Mouse (Mus musculus): ENCODE results near the gene Spdl1. TPM values are rescaled to one million over a fixed set of nuclear protein-coding genes. Genes with fewer than 3 reads are reported as not detected.

Gene Spdl1
- polyA plus RNA-seq, 2 experiments: 12.6 to 15.5 TPM

- H3K9ac ChIP-seq (replicated peaks): no peak overlapping the region
- H3K27ac ChIP-seq: no peak overlapping the region
- TF ChIP-seq EP300 (IDR thresholded peaks at IDR 0.05; ENCODE audit: low read depth): no peak
- no peak for TF ChIP-seq CTCF (IDR thresholded peaks at IDR 0.05; ENCODE audit: low read depth)
- no peaks in the 10 kb centered on the region for H3K9me3 ChIP-seq (ENCODE audit: control insufficient read depth, low read length)
- H3K4me1 ChIP-seq (replicated peaks; ENCODE audit: control insufficient read depth in 2 of 2, insufficient read depth in 2 of 2, low read length in 1 of 2): peaks cover 4% of the 10 kb centered on the region in 2 experiments; a peak in 2 of 4 replicates
- H3K27me3 ChIP-seq (ENCODE audit: control insufficient read depth, insufficient read depth, low read length): no peaks in the 10 kb centered on the region
- DNase-seq (ENCODE audit: low read depth in 3 of 3, low spot score in 3 of 3) (no peak), ATAC-seq (ENCODE audit: insufficient read depth) (no peak)
- H3K36me3 ChIP-seq (replicated peaks; ENCODE audit: control insufficient read depth, insufficient read depth, low read depth): no peaks in the 10 kb centered on the region
- WGBS (ENCODE audit: insufficient replicate concordance): 23% methylated on average over 4 of the region's 4 CpGs
- no peak overlapping the region for H3K4me2 ChIP-seq (ENCODE audit: low read depth)
- H3K4me3 ChIP-seq (ENCODE audit: insufficient read depth in 1 of 2, low read depth in 2 of 2, low read length in 2 of 2): no peak overlapping the region
These were observed 5.6 kb upstream of the Spdl1 start for GRCm38 (mm10) chr11:34839051-34839450.

GRCm38 (mm10) chr11:34836272-34836671 lies 2.8 kb upstream of the Spdl1 start:
- H3K4me1 ChIP-seq (replicated peaks; ENCODE audit: control insufficient read depth in 2 of 2, insufficient read depth in 2 of 2, low read length in 1 of 2): peaks cover 9 to 10% of the 10 kb centered on the region in 2 experiments
- H3K4me3 ChIP-seq (ENCODE audit: insufficient read depth in 1 of 2, low read depth in 2 of 2, low read length in 2 of 2): no peak overlapping the region
- 30% methylated on average over 2 of the region's 2 CpGs for WGBS (ENCODE audit: insufficient replicate concordance)
- H3K4me2 ChIP-seq (ENCODE audit: low read depth): no peak overlapping the region
- no peaks in the 10 kb centered on the region for H3K27me3 ChIP-seq (ENCODE audit: control insufficient read depth, insufficient read depth, low read length)
- DNase-seq (ENCODE audit: low read depth in 3 of 3, low spot score in 3 of 3): no peak
- no peak overlapping the region for H3K9ac ChIP-seq (replicated peaks)
- no peaks in the 10 kb centered on the region for H3K36me3 ChIP-seq (replicated peaks; ENCODE audit: control insufficient read depth, insufficient read depth, low read depth)
- H3K27ac ChIP-seq: no peak overlapping the region
- TF ChIP-seq CTCF (IDR thresholded peaks at IDR 0.05; ENCODE audit: low read depth): peak; percentile 23; the same call in 1 of the 2 replicates
- TF ChIP-seq EP300 (IDR thresholded peaks at IDR 0.05; ENCODE audit: low read depth): no peak
- ATAC-seq (ENCODE audit: insufficient read depth): no peak
- no peaks in the 10 kb centered on the region for H3K9me3 ChIP-seq (ENCODE audit: control insufficient read depth, low read length)

DNA sequence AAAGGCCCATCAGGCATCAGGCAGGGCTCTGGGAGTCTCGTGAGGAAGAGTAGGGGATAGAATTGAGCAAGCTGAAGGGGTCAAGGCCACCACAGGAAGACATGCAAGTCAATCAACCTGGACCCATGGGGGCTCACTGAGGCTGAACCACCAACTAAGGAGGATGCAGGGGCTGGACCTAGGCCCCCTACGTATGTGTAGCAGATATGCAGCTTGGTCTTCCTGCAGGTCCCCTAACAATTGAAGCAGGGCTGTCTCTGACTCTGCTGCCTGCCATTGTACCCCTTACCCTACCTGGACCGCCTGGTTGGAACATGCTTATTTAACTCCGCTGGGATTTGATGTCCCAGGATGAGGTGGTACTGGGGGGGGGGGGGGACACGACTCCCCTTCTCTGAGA lies 763 bp downstream of the Spdl1 start:
- peaks cover 9 to 10% of the 10 kb centered on the region in 2 experiments for H3K4me1 ChIP-seq (replicated peaks; ENCODE audit: control insufficient read depth in 2 of 2, insufficient read depth in 2 of 2, low read length in 1 of 2)
- H3K9ac ChIP-seq (replicated peaks): peak overlapping the region; percentile 89
- H3K4me2 ChIP-seq (ENCODE audit: low read depth): peak overlapping the region; percentile 95
- H3K9me3 ChIP-seq (ENCODE audit: control insufficient read depth, low read length): no peaks in the 10 kb centered on the region
- DNase-seq (ENCODE audit: low read depth in 3 of 3, low spot score in 3 of 3) (no peak), ATAC-seq (ENCODE audit: insufficient read depth) (no peak)
- no peak for TF ChIP-seq CTCF (IDR thresholded peaks at IDR 0.05; ENCODE audit: low read depth)
- TF ChIP-seq EP300 (IDR thresholded peaks at IDR 0.05; ENCODE audit: low read depth): no peak
- no peaks in the 10 kb centered on the region for H3K27me3 ChIP-seq (ENCODE audit: control insufficient read depth, insufficient read depth, low read length)
- peaks cover 21% of the 10 kb centered on the region for H3K36me3 ChIP-seq (replicated peaks; ENCODE audit: control insufficient read depth, insufficient read depth, low read depth)
- WGBS (ENCODE audit: insufficient replicate concordance): 5% methylated on average over 4 of the region's 5 CpGs
- peak overlapping the region; percentile 52 for H3K27ac ChIP-seq
- peak overlapping the region; percentile 84 to 99 for H3K4me3 ChIP-seq (ENCODE audit: insufficient read depth in 1 of 2, low read depth in 2 of 2, low read length in 2 of 2)

- DNase-seq (ENCODE audit: low read depth in 3 of 3, low spot score in 3 of 3): no peak
- H3K9me3 ChIP-seq (ENCODE audit: control insufficient read depth, low read length): no peaks in the 10 kb centered on the region
- TF ChIP-seq EP300 (IDR thresholded peaks at IDR 0.05; ENCODE audit: low read depth) (no peak), CTCF (IDR thresholded peaks at IDR 0.05; ENCODE audit: low read depth) (no peak)
- H3K36me3 ChIP-seq (replicated peaks; ENCODE audit: control insufficient read depth, insufficient read depth, low read depth): peaks cover 34% of the 10 kb centered on the region
- H3K27ac ChIP-seq: no peak overlapping the region
- no peak overlapping the region for H3K9ac ChIP-seq (replicated peaks)
- no peak overlapping the region for H3K4me2 ChIP-seq (ENCODE audit: low read depth)
- no peak for ATAC-seq (ENCODE audit: insufficient read depth)
- H3K4me1 ChIP-seq (replicated peaks; ENCODE audit: control insufficient read depth in 2 of 2, insufficient read depth in 2 of 2, low read length in 1 of 2): peaks cover 5 to 6% of the 10 kb centered on the region in 2 experiments
- no peak overlapping the region for H3K4me3 ChIP-seq (ENCODE audit: insufficient read depth in 1 of 2, low read depth in 2 of 2, low read length in 2 of 2)
- whole genome bisulfite sequencing (ENCODE audit: insufficient replicate concordance): 82% methylated on average over 3 of the region's 3 CpGs
- no peaks in the 10 kb centered on the region for H3K27me3 ChIP-seq (ENCODE audit: control insufficient read depth, insufficient read depth, low read length)
These were observed 5.6 kb downstream of the Spdl1 start for GRCm38 (mm10) chr11:34827803-34828202.

DNA sequence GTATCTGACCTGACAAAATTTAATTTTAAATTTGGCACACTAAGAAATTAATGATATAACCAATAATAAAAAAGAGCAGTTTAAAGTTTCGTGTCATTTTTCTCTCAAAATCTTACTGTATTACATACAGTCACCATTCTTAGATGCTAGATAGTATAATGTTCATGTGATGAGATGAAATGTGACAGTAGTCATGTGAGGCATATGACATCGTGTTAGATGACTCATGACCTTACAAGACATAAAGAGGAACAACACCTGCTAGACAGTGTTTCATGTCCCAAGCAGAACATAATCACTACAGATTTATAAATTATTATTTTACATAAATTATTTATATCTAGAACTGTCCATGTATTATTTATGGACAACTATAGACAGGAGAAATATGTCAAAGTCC lies 6.5 kb downstream of the Spdl1 start:
- no peak for ATAC-seq (ENCODE audit: insufficient read depth)
- no peak overlapping the region for H3K4me3 ChIP-seq (ENCODE audit: insufficient read depth in 1 of 2, low read depth in 2 of 2, low read length in 2 of 2)
- H3K4me1 ChIP-seq (replicated peaks; ENCODE audit: control insufficient read depth in 2 of 2, insufficient read depth in 2 of 2, low read length in 1 of 2): no peaks in the 10 kb centered on the region
- peaks cover 40% of the 10 kb centered on the region for H3K36me3 ChIP-seq (replicated peaks; ENCODE audit: control insufficient read depth, insufficient read depth, low read depth)
- DNase-seq (ENCODE audit: low read depth in 3 of 3, low spot score in 3 of 3): no peak
- no peak overlapping the region for H3K4me2 ChIP-seq (ENCODE audit: low read depth)
- H3K27ac ChIP-seq: no peak overlapping the region
- H3K27me3 ChIP-seq (ENCODE audit: control insufficient read depth, insufficient read depth, low read length): no peaks in the 10 kb centered on the region
- no peak overlapping the region for H3K9ac ChIP-seq (replicated peaks)
- no peak for TF ChIP-seq EP300 (IDR thresholded peaks at IDR 0.05; ENCODE audit: low read depth)
- TF ChIP-seq CTCF (IDR thresholded peaks at IDR 0.05; ENCODE audit: low read depth): no peak
- WGBS (ENCODE audit: insufficient replicate concordance): 76% methylated on average over 2 of the region's 2 CpGs
- H3K9me3 ChIP-seq (ENCODE audit: control insufficient read depth, low read length): no peaks in the 10 kb centered on the region
